Mouse (Mus musculus) c-Kit-positive CD71-negative TER-119-negative erythroid progenitor cells, embryonic 14.5 days (primary cell): ENCODE measurements around the gene Gpr153.
"Not testable (repeated sequence)": the region's sequence is repeated elsewhere in the genome, so short reads cannot be mapped to it uniquely, and the experiment has no call there.

ENCODE experiments used
- DNase-seq: peaks from one replicate; pipeline ENCODE4 v3.0.0-alpha.2; 2013; ENCODE audit warnings: low read depth

The Gpr153 gene

DNA sequence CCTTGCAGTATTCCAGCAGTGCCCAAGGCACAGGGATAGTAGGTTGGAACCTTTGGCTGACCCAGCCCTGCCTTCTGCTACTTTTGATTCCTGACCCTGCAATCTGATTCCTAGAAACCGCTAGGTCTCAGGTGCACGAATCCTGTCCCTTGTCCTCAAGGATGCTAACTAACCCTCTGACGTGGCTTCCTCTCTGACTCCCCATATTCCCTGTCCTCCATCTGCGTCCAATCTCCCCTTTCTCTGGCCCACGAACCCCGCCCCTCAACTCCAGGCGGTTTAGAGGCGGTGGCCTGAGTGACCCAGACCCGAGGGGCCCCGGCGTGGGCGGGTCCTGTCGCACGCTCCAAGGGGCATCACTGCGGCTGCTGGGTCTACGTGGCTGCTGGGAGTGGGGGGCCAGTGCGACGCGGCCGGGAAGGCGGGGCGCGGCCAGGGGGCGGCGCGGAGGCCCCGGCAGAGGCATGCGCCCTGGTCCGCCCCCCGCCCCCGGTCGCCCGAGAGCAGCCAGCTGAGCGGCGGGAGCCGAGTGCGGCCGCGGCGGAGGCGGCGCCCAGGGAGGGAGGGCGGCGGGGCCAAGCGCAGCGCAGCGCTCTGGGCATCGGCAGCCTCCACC is at the start of gene Gpr153:
Gpr153 (plus strand) TSS at position 612 of the 616 bp plus-strand sequence.
- DNase-seq: no peak

- DNase-seq: no peak
Observed at GRCm38 (mm10) chr4:152226901-152227486, 47.0 kb upstream of the Gpr153 start.

GRCm38 (mm10) chr4:152227749-152228527 is 46.1 kb upstream of the Gpr153 start:
- no peak for DNase-seq

GRCm38 (mm10) chr4:152230331-152230730 is 43.7 kb upstream of the Gpr153 start:
- DNase-seq: not testable (repeated sequence)

- no peak for DNase-seq
Observed at GRCm38 (mm10) chr4:152231326-152231725, 42.7 kb upstream of the Gpr153 start.

DNA sequence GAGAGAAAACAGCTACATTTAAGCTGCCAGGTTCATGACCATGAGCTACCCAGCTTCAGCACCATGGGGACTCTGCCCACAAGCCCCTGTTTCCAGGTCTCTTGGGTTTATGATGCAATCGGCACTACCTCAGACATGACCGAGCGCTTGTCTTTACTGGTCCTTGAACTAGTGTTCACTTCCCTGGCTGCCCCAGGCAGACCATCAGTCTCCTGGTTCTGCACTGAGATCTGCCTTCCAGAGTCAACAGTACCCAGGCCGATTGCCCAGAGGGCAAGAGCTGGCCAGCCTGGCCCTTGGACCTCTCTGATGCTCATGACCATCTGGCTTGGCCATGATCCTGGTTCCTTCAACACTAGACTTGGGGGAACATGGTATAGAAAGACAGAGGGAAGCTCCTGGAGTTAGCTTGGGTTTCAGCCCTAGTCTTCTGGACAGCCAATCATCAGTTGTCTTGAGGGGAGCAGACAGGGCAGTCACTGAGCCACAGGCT is 41.6 kb upstream of the Gpr153 start:
- DNase-seq: no peak

- no peak for DNase-seq
Observed at GRCm38 (mm10) chr4:152239974-152240373, 34.1 kb upstream of the Gpr153 start.

DNA sequence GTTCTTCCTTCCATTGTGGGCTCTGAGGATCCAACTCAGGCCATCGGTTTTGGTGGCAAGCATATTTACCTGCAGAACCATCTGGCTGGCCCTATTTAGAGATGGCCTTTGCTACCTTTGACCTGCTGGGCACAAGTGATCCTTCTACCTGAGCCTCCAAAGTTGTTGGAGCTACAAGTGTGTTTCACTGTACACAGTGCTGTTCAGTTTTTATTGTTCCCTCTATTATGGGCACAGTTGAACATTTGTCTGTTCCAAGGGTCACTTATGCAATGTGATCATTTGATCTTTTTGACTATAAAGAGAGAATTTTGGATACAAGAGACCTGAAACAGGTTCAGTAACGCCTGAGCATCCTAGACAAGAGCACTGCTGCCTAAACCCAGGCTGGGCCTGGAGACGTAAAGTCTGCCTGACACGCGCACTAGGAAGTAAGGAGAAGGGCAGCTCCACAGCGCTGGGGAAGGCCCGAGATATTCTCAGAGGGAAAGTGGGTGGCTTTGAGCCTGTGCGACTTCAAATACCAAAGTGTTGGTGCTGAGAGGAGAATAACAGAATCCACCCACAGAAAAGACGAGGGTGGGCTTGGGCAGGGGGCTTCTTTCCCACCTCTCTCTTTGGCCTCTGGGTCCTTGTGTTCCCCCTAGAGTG is 30.7 kb upstream of the Gpr153 start:
- DNase-seq: no peak

- no peak for DNase-seq
Observed at GRCm38 (mm10) chr4:152243969-152244368, 30.1 kb upstream of the Gpr153 start.

GRCm38 (mm10) chr4:152244545-152245522 is 29.2 kb upstream of the Gpr153 start:
- DNase-seq: no peak

- no peak for DNase-seq
Observed at GRCm38 (mm10) chr4:152246011-152246410, 28.0 kb upstream of the Gpr153 start.

GRCm38 (mm10) chr4:152247195-152247594 is 26.8 kb upstream of the Gpr153 start:
- no peak for DNase-seq

GRCm38 (mm10) chr4:152250615-152251014 is 23.4 kb upstream of the Gpr153 start:
- no peak for DNase-seq

DNA sequence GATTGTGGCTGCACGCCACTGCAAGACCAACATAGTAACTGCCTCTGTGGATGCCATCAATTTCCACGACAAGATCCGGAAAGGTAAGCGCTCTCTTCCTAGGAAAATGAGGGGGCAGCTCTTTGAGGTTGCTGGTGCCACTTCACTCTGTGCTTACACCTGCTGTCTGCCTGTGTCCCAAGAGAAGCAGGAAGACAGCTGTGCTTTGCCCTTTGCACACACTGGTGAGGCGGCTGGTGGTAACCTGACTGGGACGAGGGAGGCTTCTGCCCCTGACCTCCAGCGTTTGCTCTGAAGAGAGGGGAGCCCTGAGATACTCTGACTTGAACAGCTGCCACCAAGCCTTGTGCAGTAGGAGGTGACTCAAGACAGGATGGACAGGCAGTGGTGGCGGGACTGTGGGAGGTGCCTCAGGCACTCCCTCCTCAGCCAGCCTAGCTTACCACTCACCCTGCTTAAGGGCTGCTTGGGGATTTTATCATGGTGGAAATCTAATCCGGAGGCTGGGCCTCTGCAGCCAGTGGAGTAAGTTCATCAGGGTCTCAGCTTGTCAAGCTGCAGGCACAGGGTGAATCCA is 20.8 kb upstream of the Gpr153 start:
- no peak for DNase-seq

- no peak for DNase-seq
Observed at GRCm38 (mm10) chr4:152257070-152257469, 17.0 kb upstream of the Gpr153 start.

DNA sequence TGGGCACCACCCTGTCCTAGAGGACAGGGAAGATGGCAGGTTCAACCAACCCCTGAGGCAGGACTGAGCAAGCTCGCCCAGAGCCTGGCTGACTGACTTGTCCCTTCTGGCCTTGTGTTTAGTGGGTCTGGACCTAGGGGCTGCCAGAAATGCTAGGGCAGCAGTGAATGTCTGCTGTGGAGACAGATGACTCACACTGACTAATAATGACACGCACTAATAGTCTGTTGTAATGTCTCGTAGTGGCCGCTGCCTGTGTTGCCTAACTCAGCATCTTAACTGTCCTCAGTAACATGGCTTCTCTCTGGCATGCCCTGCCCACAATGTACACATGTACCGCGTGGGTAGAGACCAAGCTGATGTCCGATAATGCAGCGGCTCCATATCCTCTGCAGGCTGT is 13.6 kb upstream of the Gpr153 start:
- no peak for DNase-seq

GRCm38 (mm10) chr4:152262187-152262586 is 11.8 kb upstream of the Gpr153 start:
- no peak for DNase-seq

DNA sequence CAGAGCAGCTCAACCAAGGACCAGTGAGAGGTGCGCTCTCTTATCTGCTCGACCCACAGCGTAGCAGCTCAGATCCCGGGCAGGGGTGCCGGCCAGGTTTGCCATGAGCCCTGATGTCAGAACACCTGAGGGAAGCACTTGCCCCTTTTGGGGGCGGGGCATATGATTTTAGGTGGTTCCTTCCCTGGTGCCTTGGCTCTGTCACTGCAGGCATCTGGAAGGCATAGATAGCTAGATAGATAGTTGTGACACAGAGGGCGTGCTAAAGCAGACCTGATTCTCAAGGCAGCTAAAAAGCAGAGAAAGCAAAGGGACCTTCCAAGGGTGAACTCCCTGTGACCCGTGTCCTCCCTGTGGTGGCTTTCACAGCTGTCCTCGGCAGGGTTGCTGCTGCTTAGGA is 10.9 kb upstream of the Gpr153 start:
- DNase-seq: no peak

- DNase-seq: no peak
Observed at GRCm38 (mm10) chr4:152263512-152264176, 10.4 kb upstream of the Gpr153 start.

DNA sequence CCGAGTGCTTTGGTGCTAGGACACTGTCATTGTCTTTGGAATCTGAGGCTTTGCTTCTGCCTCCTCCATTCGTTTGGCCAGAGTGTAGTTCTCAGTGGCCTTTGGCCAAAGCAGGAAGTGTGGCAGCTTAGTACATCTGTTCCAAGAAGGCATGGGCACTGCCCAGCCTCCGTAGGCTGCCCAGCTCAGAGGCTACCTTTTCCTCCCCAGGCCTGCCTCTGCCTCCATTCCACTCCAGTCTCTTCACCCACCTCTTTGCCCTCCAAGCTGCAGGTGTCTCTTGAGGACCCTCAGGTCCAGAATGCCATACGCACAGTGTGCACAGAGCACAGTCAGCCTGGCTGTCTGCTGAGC is 9.9 kb upstream of the Gpr153 start:
- no peak for DNase-seq
